Mouse (Mus musculus) adrenal gland, postnatal 14 days (tissue): Measurements from ENCODE around the gene Sez6l. TPM values are rescaled to one million over a fixed set of nuclear protein-coding genes. Genes with fewer than 3 reads are reported as not detected.

Source experiments
- DNase-seq: peaks from one replicate; pipeline ENCODE4 v3.0.0; 2021; ENCODE audit warnings: mixed read lengths
- long read RNA-seq, 2 experiments: library from polyadenylated mRNA; stranded (forward); transcript quantifications; one replicate each; pipeline ENCODE4 v2.0.0; 2021
- total RNA-seq: library from RNA; stranded (reverse); gene quantifications from 2 replicates; pipeline ENCODE4 v1.2.3, GENCODE M21; 2021

The Sez6l gene
- total RNA-seq, result 4.3 and 4.4 TPM in 2 replicates
- long read RNA-seq, experiment 1, partial matches to known transcripts, result 0 of 3 reads
- long read RNA-seq, experiment 1, other reads (novel, unspliced or antisense), result 3 of 3 reads
- long read RNA-seq, experiment 2, partial matches to known transcripts, result 2 of 4 reads
- long read RNA-seq, experiment 2, other reads (novel, unspliced or antisense), result 2 of 4 reads

DNA sequence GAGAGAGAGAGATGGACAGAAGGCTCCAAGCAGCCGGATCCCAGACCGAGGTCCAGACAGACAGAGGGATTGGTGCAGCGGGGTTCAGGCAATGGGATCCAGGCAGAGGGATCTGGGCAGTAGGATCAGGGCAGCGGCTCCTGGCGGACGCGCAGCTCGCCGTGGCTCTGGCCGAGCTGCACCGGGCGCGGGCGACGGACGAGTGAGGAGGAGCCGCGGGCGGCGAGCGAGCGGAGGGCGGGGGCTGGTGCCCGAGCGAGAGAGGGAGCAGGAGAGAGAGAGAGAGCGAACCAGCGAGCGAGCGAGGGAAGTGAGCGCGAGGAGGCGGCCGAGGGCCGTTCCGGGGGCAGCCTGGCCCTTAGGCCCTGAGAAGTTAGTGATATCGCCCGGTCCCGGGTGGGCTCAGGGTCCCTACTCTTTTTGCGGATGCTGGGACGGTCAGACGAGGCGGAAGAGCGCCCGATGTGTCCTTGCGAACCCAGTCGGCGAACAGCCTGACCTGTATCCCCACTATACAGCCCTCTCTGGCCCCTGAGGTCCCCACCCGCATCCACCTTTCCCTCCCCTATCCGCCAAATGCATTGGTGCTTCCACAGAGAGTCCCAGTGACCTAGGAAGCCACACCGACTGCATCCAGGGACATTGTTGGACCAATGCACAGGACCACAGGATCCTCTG lies at the start of gene Sez6l:
TSS of gene Sez6l (minus strand) at position 193 of the 678 bp plus-strand sequence.
- peak; percentile 58 for DNase-seq

DNA sequence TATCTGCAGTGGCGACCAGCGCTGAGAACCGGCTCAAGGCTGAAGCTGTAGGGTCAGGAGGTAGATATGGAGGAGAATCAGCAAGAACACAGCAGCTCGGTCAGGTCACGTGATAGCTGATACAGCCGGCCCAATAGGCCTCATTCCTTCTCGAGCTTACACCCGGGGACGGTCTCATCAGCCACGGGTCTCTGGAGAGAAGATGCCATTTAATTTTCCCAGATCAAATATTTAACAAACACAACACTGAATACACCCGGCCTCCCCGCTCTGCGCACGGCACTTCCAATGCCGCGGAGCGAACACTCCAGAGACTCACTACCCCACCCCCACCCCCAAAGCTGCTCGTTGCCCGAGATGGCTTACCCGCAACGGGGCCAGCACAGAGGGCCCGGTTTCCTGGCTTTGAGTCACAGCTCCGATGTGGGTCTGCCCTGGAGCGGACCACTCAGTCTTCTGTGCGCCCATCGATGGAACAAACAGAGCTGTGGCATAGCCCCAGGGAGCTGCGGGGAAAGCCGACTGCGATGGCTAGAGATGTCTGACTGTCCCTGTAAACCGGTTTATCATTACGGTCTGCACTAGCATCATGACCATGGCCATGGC lies 48.7 kb upstream of the Sez6l start:
- DNase-seq, result no peak

DNA sequence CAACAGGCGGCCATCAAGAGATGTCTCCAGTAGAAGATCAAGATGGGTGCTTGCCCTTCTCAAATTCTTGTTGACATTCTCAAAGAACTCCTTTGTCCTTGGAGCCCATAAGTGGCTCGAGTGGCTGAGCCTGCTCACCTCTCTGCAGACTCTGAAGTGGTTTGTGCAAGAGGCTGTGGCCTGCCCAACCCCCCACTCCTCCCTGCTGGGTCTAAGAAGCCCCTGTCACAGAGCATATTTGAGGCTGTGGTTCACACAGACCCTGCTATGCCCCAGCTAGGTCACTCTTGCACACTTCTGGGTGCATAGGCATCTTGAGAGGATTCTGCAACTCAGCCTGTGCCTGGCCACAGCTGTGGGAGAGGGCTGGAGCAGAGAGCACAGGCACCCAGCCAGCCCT lies 46.0 kb upstream of the Sez6l start:
- no peak for DNase-seq

DNA sequence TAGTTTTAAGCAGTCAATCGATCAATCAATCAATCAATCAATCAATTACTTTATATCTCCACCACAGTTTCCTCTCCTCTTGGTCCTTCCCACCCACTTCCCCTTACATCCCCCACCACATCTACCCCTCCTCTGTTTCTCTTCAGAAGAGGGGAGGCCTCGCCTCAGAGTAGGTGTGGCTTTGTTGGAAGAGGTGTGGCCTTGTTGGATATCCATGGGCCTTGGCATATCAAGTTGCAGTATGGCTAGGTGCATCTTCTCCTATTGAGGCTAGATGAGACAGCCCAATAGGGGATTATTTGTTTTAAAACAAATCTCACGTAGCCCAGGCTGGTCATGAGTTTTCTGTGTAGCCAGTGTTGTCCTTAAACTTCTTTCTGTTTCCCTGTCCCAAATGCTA lies 43.3 kb upstream of the Sez6l start:
- no peak for DNase-seq

DNA sequence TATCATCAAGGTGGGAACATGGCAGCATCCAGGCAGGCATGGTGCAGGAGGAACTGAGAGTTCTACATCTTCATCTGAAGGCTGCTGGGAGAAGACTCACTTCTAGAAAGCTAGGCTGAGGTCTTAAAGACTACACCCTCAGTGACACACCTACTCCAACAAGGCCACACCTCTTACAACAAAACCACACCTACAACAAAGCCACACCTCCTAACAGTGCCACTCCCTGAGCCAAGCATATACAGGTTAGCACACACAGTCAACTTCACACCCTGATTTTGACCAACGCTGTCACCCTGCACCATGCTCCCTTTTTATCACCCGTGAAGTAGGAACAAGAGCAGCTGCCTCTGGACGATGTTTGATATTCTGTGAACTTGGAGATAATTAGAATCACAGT lies 42.4 kb upstream of the Sez6l start:
- no peak for DNase-seq

DNA sequence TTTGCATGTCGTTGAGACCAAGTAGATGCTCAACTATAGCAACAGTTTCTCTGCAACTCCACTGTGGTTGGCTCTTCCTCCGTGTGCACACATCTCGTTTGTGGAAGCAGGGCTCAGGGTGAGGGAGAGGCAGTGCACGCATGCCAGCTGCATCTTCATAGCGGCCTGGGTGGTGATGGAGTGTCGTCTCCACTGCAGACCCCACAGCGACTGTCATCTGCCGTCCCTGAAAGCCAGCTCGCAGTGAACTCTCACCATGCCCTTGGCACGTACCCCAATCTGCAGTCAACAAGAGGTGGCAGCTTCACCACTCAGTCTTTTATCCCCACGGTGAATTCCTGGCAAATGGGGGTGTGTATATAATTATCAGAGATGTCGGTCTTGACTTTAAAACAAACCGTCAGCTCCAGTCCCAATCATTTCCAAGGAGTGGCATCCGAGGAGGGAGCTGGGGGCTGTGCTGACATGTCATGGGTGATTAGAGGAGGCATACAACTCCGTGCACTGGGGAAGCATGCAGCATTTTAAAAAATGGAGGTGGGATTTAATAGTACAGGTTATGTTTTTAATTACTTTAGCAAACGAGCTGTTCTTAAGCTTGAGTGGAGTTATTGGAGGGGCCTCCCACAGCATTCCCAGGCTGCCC lies 40.7 kb upstream of the Sez6l start:
- DNase-seq, result no peak

DNA sequence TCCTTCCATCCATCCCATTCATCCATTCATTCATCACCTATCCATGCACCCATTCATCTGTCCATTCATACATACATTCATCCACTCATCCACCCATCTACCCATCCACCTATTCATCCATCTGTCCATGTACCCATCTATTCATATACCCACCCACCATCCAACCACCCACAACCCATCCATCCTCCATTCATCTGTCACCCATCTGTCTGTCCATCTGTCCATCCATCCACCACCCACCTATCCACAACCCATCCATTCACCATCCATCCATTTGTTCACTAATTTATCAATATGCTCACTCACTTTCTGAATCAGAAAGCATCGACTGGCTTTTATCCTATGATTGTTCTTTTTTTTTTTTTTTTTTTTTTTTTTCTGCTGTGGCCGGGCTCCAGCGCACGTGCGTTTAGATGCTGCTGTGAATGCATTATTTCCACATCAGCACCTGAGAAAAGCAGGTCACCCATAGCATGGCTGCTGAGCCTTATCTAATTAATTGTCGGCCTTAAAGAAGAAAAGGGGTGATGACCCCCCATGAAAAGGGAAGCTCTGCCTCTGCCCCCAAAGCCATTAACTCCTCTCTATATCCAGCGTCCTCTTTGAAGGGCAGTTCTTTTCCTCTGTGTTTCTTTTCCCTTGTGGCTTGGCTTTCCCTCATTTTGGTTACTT lies 39.1 kb upstream of the Sez6l start:
- DNase-seq, result no peak

DNA sequence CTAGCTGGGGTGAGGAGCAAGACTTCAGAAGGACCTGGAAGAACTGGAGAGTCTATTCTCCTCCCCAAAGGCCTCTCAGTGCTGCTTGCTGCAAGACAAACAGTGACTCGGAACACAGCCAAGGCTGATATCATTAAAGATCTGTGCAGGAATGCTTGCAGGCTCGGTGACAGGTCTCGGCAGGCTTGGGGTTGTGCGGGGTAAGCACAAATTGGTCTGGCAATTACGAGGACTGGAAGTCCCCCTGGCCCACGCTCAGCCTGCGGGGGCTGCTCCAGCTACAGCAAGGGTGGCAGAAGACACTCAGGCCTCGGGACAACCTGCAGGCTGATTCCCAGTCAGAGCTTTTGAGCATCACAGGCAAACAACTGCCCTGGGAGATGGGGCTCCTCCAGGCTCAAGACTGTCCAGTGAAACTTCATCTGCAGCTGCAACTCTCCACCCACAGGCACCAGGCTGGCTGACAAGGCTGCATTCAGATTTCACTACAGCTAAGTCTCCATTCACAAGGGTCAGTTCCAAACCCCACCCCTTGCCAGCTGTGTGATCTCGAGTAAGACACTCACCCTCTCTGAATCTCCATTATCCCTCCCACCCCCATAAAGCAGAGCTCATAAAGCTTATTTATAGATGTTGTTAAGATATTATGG lies 31.0 kb upstream of the Sez6l start:
- DNase-seq, result peak; percentile 36

DNA sequence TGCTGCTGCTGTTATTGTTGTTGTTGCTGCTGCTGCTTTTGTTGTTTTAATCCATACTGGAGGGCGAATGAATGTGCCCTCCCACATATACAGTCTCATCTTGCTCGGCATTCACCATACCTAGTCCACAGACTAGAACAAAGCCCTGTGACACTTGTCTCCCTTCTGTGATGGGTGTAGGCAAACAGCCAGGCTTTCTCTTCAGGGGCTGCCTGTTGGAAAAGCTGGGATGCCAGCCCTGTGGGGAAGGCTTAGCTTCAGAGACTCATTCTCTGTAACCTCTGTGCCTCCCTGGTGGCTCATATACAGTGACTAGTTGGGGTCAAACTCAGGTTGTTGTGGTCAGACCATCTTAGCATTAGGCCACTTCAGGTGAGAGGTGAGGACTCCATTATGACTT lies 30.1 kb upstream of the Sez6l start:
- DNase-seq, result no peak

DNA sequence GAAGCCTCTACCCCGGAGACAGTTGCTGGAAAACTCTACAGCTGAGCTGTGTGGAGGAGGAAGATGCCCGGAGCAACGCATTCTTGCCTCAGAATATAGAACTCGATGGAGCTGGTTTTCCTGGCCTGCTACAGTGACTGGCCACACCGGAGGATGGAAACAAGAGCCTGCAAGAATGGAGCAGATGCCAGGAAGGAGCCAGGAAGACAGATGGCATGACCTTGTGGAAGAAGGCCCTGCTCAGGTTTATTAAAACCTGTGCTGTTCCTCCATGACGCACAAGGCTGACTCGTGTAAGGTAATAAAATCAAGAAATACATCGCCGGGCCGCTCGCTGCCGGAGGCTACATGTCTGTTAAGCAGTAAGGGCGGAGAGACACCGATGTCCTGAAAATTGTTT lies 28.4 kb upstream of the Sez6l start:
- no peak for DNase-seq

DNA sequence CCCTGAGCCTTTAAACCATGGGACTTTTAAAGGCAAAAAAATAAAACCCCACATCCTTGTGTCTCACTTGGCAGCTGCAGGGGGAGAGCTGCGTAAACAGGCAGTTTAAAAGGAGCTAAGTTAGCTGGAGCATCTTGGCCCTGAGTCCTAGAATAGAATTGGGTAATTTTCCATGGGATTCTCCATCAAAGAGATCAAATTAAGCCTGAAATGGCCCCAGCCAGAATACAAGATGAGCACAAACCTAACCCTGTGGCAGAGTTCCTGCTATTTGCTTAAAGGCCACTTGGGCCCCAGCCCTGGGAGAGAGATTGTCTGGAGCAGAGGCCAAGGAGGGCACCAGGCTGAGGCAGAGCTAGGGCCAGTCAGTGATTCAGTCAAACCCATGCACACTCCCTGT lies 27.3 kb upstream of the Sez6l start:
- DNase-seq, result no peak

DNA sequence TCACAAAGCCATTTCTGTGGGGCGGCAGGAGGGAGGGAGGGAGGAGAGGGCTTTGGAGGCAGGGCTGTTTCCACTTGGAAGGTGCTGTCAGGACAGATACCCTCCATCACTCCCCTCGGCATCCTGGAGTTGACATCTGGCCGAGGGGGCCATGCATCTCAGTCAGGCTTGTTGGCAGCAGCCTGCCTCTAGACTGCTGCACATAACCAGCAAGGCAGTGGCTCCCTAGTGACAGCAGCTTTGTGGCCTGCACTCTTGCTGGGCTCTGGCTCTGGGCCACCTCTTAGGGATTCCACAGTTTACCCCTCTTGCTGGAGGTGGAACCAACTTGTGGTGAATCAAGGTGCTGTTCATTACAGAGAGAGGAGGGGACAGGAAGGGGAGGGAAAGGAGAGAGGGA lies 26.6 kb upstream of the Sez6l start:
- no peak for DNase-seq

DNA sequence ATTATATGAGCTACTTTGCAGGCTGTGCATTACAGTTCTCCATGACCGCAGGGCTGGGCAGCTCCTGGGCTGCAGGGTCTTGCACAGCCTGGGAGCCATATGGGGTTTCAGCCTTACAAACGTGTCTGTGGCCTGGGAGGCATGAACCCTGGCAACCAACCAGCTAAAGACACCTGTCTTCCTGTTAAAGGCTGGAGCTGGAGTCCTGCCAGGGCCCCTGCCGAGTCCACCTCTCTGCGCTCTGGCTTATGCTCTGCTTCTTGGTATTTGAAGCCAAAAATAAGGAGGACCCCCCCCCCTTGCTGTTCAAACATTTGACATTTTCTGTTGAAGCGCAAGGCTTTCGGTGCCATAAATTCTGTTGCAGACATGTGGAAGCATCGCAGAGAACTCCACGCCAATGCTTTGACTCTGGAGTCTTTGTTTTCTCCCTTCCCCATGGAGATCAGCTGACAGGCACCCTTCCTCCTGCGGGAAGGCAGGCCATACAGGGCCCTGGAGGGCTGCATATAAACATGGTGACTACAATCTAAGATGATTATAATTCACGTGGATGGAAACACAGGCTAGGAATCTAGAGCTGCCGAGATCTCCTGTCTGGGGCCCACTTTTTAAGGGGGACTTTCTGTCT lies 23.4 kb upstream of the Sez6l start:
- DNase-seq, result peak; percentile 11

DNA sequence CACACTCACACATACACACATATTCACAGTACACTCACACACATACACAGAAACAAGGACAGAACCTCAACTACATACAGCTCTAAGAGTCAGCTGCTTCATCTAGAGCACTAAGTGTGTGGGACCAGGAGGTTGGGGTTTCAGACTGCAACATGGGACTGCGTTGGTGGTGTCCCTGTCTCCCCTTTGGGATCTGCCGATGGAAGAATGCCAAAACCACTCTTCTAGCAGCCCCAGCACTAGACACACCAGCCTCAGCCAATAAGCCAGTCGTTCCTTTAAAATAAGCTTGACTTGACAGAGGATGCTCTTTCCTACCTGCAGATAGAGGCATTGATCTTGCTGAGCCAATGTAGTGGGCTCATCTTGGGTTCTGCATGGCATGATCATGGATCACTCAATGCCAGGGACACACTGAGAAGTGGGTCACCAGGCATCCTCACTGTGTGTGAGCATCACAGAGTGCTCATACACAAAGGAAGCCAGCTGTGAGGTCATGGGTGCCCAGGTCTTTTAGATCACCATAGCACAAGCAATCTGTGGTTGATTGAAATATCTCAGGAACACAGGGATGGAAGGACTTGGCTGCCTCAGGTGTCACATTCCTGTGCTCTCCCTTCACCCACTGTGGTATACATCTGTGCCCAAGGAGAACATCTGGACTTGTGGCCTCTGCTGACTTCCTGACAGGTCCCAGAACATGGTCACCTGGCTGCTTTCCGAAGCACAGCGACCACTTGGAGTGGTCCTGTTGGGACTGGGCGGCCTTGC lies 22.7 kb upstream of the Sez6l start:
- DNase-seq, result no peak

DNA sequence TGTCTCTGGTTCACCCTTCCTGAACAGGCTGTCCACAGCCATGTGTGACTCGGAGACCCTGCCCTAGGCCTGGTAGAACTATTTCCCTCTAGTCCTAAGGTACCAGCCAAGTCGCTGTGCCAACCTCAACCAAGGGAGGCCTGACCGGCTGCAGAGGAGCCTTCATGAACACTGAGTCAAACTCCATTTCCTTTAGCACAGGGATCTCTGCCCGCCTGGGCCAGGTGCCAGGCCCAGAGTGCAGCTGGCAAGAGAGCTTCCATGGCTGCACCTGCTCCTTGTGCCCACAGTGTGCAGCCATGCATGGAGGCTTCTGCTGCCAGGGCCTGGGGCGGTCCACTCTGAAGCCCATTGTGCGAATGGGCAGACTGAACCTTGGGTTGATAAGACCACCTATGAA lies 20.9 kb upstream of the Sez6l start:
- peak; percentile 47 for DNase-seq

DNA sequence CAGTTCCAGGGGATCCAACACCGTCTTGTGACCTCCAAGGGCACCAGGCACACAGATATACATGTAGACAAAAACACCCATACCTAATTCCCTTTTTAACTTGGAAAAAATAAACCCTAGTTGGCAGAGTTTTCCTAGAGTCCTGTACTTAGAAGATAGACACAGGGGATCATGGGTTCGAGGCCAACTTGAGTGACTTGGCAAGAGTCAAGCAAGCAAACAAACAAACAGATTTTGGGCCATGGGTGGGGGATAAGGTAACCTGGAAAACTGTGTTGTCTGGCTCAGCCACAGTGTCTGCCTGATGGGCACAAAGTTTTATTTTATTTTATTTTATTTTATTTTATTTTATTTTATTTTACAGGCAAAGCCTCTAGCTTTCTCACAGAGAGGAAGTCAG lies 20.3 kb upstream of the Sez6l start:
- DNase-seq, result no peak

DNA sequence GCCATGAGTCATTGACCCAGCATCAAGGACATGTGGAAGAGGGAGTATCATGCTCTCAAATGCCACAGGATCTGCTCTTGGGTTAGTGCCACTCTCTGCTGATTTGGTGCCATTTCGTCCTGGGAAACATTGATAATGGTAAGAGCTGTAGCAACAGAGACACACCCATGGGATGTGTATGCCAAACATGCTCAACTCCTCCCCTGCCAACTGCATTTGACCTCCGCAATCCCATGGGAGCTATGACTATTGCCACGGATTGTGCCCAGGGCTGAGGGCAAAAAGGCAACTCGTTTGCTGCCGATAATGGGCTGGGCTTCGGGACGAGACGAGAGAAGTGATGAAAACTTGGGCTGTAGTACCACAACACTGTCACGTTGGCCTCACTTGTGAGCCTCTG lies 19.7 kb upstream of the Sez6l start:
- DNase-seq, result peak; percentile 57

DNA sequence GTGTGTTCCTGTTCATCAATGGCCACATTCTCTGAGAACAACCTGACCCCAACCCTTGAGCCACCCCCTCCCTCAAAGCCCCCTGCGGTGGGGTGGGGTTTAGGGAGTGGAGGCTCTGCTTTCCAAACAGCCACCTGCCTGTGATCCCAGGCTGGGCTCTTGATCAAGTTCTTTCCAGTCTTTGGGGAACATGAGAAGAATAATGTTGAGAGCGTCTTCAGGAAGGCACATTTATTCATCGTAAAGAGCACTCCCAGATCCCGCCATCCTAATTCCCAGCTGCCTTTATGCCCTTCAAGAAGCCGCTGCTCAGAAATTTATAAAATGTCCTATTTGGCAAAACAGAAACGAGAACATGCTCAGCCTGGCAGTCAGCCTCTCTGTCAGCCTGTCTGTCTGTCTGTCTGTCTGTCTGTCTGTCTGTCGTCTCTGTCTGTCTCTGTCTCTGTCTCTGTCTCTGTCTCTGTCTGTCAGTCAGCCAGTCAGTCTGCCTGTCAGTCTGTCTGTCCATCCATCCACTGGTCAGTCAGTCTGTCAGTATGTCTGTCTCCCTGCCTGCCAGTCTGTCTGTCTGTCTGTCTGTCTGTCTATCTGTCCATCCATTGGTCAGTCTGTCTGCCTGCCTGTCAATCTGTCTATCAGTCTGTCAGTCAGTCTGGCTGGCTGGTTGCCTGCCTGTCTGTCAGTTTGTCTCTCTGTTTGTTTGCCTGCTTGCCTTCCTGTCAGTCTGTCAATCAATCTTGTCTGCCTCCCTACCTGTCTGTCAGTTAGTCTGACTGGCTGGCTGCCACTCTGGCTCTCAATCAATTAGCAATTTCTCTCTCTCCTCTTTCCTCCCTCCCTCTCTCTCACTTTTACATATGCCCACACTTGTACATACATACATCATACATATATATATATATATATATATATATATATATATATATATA lies 19.0 kb upstream of the Sez6l start:
- no peak for DNase-seq

DNA sequence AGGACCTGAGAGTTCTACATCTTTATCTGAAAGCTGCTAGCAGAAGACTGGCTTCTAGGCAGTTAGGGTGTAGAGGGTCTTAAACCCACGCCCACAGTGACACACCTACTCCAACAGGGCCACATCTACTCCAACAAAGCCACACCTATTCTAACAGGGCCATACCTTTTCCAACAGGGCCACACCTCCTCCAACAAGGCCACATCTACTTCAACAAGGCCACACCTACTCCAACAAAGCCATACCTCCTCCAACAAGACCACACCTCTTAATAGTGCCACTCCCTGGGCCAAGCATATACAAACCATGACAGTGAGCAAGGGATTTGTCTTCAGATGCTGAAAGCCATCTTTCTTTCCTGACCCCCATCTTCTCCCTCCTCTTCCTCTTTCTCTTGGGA lies 14.7 kb upstream of the Sez6l start:
- no peak for DNase-seq

DNA sequence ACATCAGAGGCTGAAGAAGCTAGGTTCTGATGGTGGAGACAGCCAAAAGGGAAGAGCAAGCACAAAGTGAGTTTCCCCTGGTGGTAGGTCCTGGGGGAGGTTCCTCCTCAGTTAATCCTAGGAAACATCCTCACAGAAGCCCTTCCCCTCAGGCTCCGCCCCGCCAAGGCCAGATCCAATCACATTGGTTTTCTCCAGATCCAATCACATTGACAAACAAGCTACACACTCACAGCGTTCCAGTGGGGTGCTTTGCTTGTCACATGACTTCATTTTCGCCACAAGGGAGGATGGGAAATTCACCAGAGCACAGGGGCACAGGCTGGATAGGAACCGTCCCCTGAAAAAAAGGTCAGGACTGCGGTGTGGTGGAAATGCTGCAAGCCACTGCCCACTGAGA lies 9.1 kb upstream of the Sez6l start:
- DNase-seq, result no peak
